Mouse (Mus musculus): ENCODE data around the gene Vasn. TPM values are rescaled to one million over a fixed set of nuclear protein-coding genes. Genes with fewer than 3 reads are reported as not detected.

The Vasn gene
- polyA plus RNA-seq, 1 experiment from 2014 or later = 30.4 TPM

- H3K4me2 ChIP-seq (ENCODE audit: low read depth, low read length) = peak overlapping the region; percentile 3; the same call in 1 of the 2 replicates
- H3K4me1 ChIP-seq (replicated peaks; ENCODE audit: control insufficient read depth, insufficient read depth, low read length) = peaks cover 61% of the 10 kb centered on the region
- no peak overlapping the region for H3K4me3 ChIP-seq (ENCODE audit: low read length)
- peak overlapping the region; percentile 17; the same call in 1 of the 2 replicates for H3K9ac ChIP-seq (ENCODE audit: low read length)
- no peaks in the 10 kb centered on the region for H3K27me3 ChIP-seq (ENCODE audit: control insufficient read depth, insufficient read depth, low read depth, low read length)
- peaks cover 29% of the 10 kb centered on the region for H3K36me3 ChIP-seq (ENCODE audit: control insufficient read depth, insufficient read depth, low read length)
- no peak for ATAC-seq (ENCODE audit: low read depth)
- 55% methylated on average over 4 of the region's 4 CpGs for WGBS
- peak overlapping the region; percentile 64 for H3K27ac ChIP-seq (ENCODE audit: low read length)
- H3K9me3 ChIP-seq (ENCODE audit: control insufficient read depth, low read length) = no peaks in the 10 kb centered on the region
These were observed 7.1 kb downstream of the Vasn start for GRCm38 (mm10) chr16:4646831-4647230.

- no peak overlapping the region for H3K4me2 ChIP-seq (ENCODE audit: low read depth, low read length)
- WGBS = 43% methylated on average over 13 of the region's 13 CpGs
- H3K27me3 ChIP-seq (ENCODE audit: control insufficient read depth, insufficient read depth, low read depth, low read length) = no peaks in the 10 kb centered on the region
- peak overlapping the region; percentile 6; the same call in 1 of the 2 replicates for H3K9ac ChIP-seq (ENCODE audit: low read length)
- peaks cover 36% of the 10 kb centered on the region for H3K36me3 ChIP-seq (ENCODE audit: control insufficient read depth, insufficient read depth, low read length)
- no peaks in the 10 kb centered on the region for H3K9me3 ChIP-seq (ENCODE audit: control insufficient read depth, low read length)
- ATAC-seq (ENCODE audit: low read depth) = peak; percentile 46
- no peak overlapping the region for H3K4me3 ChIP-seq (ENCODE audit: low read length)
- H3K27ac ChIP-seq (ENCODE audit: low read length) = peak overlapping the region; percentile 64
- H3K4me1 ChIP-seq (replicated peaks; ENCODE audit: control insufficient read depth, insufficient read depth, low read length) = peaks cover 57% of the 10 kb centered on the region
These were observed 8.0 kb downstream of the Vasn start for GRCm38 (mm10) chr16:4647651-4648141.

GRCm38 (mm10) chr16:4648416-4649023 is 8.8 kb downstream of the Vasn start:
- Histone ChIP-seq H3K36me3 (ENCODE audit: control insufficient read depth, insufficient read depth, low read length) (peaks cover 36% of the 10 kb centered on the region), H3K4me1 (replicated peaks; ENCODE audit: control insufficient read depth, insufficient read depth, low read length) (peaks cover 49% of the 10 kb centered on the region), H3K4me2 (ENCODE audit: low read depth, low read length) (no peak overlapping the region), H3K4me3 (ENCODE audit: low read length) (no peak overlapping the region), H3K9ac (ENCODE audit: low read length) (no peak overlapping the region), H3K27ac (ENCODE audit: low read length) (no peak overlapping the region), H3K27me3 (ENCODE audit: control insufficient read depth, insufficient read depth, low read depth, low read length) (no peaks in the 10 kb centered on the region), H3K9me3 (ENCODE audit: control insufficient read depth, low read length) (no peaks in the 10 kb centered on the region)
- WGBS = 90% methylated on average over 28 of the region's 28 CpGs
- no peak for ATAC-seq (ENCODE audit: low read depth)

GRCm38 (mm10) chr16:4649211-4649610 is 9.5 kb downstream of the Vasn start:
- Histone ChIP-seq H3K4me3 (ENCODE audit: low read length) (no peak overlapping the region), H3K4me2 (ENCODE audit: low read depth, low read length) (no peak overlapping the region), H3K27ac (ENCODE audit: low read length) (no peak overlapping the region), H3K4me1 (replicated peaks; ENCODE audit: control insufficient read depth, insufficient read depth, low read length) (peaks cover 42% of the 10 kb centered on the region), H3K9ac (ENCODE audit: low read length) (no peak overlapping the region), H3K27me3 (ENCODE audit: control insufficient read depth, insufficient read depth, low read depth, low read length) (no peaks in the 10 kb centered on the region), H3K9me3 (ENCODE audit: control insufficient read depth, low read length) (no peaks in the 10 kb centered on the region), H3K36me3 (ENCODE audit: control insufficient read depth, insufficient read depth, low read length) (peaks cover 36% of the 10 kb centered on the region)
- WGBS = 79% methylated on average over 5 of the region's 5 CpGs
- ATAC-seq (ENCODE audit: low read depth) = no peak

- peaks cover 37% of the 10 kb centered on the region for H3K4me1 ChIP-seq (replicated peaks; ENCODE audit: control insufficient read depth, insufficient read depth, low read length)
- H3K27ac ChIP-seq (ENCODE audit: low read length) = no peak overlapping the region
- ATAC-seq (ENCODE audit: low read depth) = no peak
- H3K4me2 ChIP-seq (ENCODE audit: low read depth, low read length) = no peak overlapping the region
- no peak overlapping the region for H3K4me3 ChIP-seq (ENCODE audit: low read length)
- H3K9me3 ChIP-seq (ENCODE audit: control insufficient read depth, low read length) = no peaks in the 10 kb centered on the region
- H3K36me3 ChIP-seq (ENCODE audit: control insufficient read depth, insufficient read depth, low read length) = peaks cover 36% of the 10 kb centered on the region
- 85% methylated on average over 11 of the region's 11 CpGs for WGBS
- no peaks in the 10 kb centered on the region for H3K27me3 ChIP-seq (ENCODE audit: control insufficient read depth, insufficient read depth, low read depth, low read length)
- H3K9ac ChIP-seq (ENCODE audit: low read length) = no peak overlapping the region
These were observed 10.0 kb downstream of the Vasn start for GRCm38 (mm10) chr16:4649692-4650091.

- Histone ChIP-seq H3K4me2 (ENCODE audit: low read depth, low read length) (no peak overlapping the region), H3K9me3 (ENCODE audit: control insufficient read depth, low read length) (no peaks in the 10 kb centered on the region), H3K36me3 (ENCODE audit: control insufficient read depth, insufficient read depth, low read length) (peaks cover 36% of the 10 kb centered on the region), H3K9ac (ENCODE audit: low read length) (no peak overlapping the region), H3K4me3 (ENCODE audit: low read length) (no peak overlapping the region), H3K27me3 (ENCODE audit: control insufficient read depth, insufficient read depth, low read depth, low read length) (no peaks in the 10 kb centered on the region), H3K27ac (ENCODE audit: low read length) (no peak overlapping the region), H3K4me1 (replicated peaks; ENCODE audit: control insufficient read depth, insufficient read depth, low read length) (peaks cover 35% of the 10 kb centered on the region)
- 84% methylated on average over 3 of the region's 3 CpGs for WGBS
- no peak for ATAC-seq (ENCODE audit: low read depth)
These were observed 10.4 kb downstream of the Vasn start for GRCm38 (mm10) chr16:4650161-4650560.

GRCm38 (mm10) chr16:4651081-4651480 is 11.3 kb downstream of the Vasn start:
- no peak overlapping the region; the same call in 1 of the 2 replicates for H3K9ac ChIP-seq (ENCODE audit: low read length)
- peaks cover 30% of the 10 kb centered on the region for H3K4me1 ChIP-seq (replicated peaks; ENCODE audit: control insufficient read depth, insufficient read depth, low read length)

GRCm38 (mm10) chr16:4651624-4652023 is 11.9 kb downstream of the Vasn start:
- Histone ChIP-seq H3K36me3 (ENCODE audit: control insufficient read depth, insufficient read depth, low read length) (peaks cover 33% of the 10 kb centered on the region), H3K27me3 (ENCODE audit: control insufficient read depth, insufficient read depth, low read depth, low read length) (no peaks in the 10 kb centered on the region), H3K9me3 (ENCODE audit: control insufficient read depth, low read length) (no peaks in the 10 kb centered on the region), H3K9ac (ENCODE audit: low read length) (no peak overlapping the region; the same call in 1 of the 2 replicates), H3K27ac (ENCODE audit: low read length) (peak overlapping the region; percentile 32; the same call in 1 of the 2 replicates), H3K4me2 (ENCODE audit: low read depth, low read length) (no peak overlapping the region), H3K4me1 (replicated peaks; ENCODE audit: control insufficient read depth, insufficient read depth, low read length) (peaks cover 30% of the 10 kb centered on the region), H3K4me3 (ENCODE audit: low read length) (no peak overlapping the region)
- ATAC-seq (ENCODE audit: low read depth) = no peak
- WGBS = 75% methylated on average over 7 of the region's 7 CpGs

More at GRCm38 (mm10) chr16:4651081-4651480, 11.3 kb downstream of the Vasn start:
- peaks cover 33% of the 10 kb centered on the region for H3K36me3 ChIP-seq (ENCODE audit: control insufficient read depth, insufficient read depth, low read length)
- H3K9me3 ChIP-seq (ENCODE audit: control insufficient read depth, low read length) = no peaks in the 10 kb centered on the region
- no peak overlapping the region for H3K4me3 ChIP-seq (ENCODE audit: low read length)
- H3K27me3 ChIP-seq (ENCODE audit: control insufficient read depth, insufficient read depth, low read depth, low read length) = no peaks in the 10 kb centered on the region
- no peak overlapping the region for H3K4me2 ChIP-seq (ENCODE audit: low read depth, low read length)
- WGBS = 79% methylated on average over 1 of the region's 1 CpGs
- H3K27ac ChIP-seq (ENCODE audit: low read length) = peak overlapping the region; percentile 32; the same call in 1 of the 2 replicates
- no peak for ATAC-seq (ENCODE audit: low read depth)

- no peak overlapping the region for H3K4me3 ChIP-seq (ENCODE audit: low read length)
- no peaks in the 10 kb centered on the region for H3K27me3 ChIP-seq (ENCODE audit: control insufficient read depth, insufficient read depth, low read depth, low read length)
- H3K27ac ChIP-seq (ENCODE audit: low read length) = no peak overlapping the region
- no peak overlapping the region for H3K4me2 ChIP-seq (ENCODE audit: low read depth, low read length)
- no peaks in the 10 kb centered on the region for H3K9me3 ChIP-seq (ENCODE audit: control insufficient read depth, low read length)
- WGBS = 60% methylated on average over 4 of the region's 4 CpGs
- peaks cover 17% of the 10 kb centered on the region for H3K4me1 ChIP-seq (replicated peaks; ENCODE audit: control insufficient read depth, insufficient read depth, low read length)
- peaks cover 33% of the 10 kb centered on the region for H3K36me3 ChIP-seq (ENCODE audit: control insufficient read depth, insufficient read depth, low read length)
- no peak for ATAC-seq (ENCODE audit: low read depth)
- H3K9ac ChIP-seq (ENCODE audit: low read length) = no peak overlapping the region
These were observed 13.1 kb downstream of the Vasn start for GRCm38 (mm10) chr16:4652707-4653416.

All from lung, embryonic 16.5 days (tissue).